Mouse (Mus musculus) small intestine, adult 2 months (tissue): ENCODE results near the gene Aamp.

Source experiments
- CTCF ChIP-seq: fragments of 200-500 bp; IDR thresholded peaks from 2 replicates; pipeline ENCODE4 v1.5.1; 2012; ENCODE audit warnings: low read depth, mild to moderate bottlenecking, control low read depth, inconsistent platforms, low read length, moderate library complexity, mixed read lengths; ENCODE audit not compliant: insufficient replicate concordance, insufficient read length; ENCODE audit errors: extremely low read depth
- POLR2A ChIP-seq: fragments of 200-500 bp; IDR thresholded peaks from 2 replicates; pipeline ENCODE4 v1.6.1; 2012; ENCODE audit warnings: low read depth, mild to moderate bottlenecking, control low read depth, inconsistent platforms, low read length, moderate library complexity

GRCm38 (mm10) chr1:74294733-74295455 lies 10.4 kb upstream of the Aamp start:
- TF ChIP-seq CTCF (no peak), POLR2A (no peak)
